Mouse (Mus musculus) megakaryocyte, embryonic 14.5 days (primary cell): ENCODE measurements around the gene Ctsa.

Experiments
- FLI1 ChIP-seq: IDR thresholded peaks from 2 replicates; pipeline ENCODE4 v1.6.1; 2012; ENCODE audit warnings: low read length, inconsistent platforms, mixed read lengths
- GATA1 ChIP-seq: IDR thresholded peaks from 3 replicates; pipeline ENCODE4 v1.6.1; 2012; ENCODE audit warnings: mixed read lengths, low read length, inconsistent platforms, borderline replicate concordance

DNA sequence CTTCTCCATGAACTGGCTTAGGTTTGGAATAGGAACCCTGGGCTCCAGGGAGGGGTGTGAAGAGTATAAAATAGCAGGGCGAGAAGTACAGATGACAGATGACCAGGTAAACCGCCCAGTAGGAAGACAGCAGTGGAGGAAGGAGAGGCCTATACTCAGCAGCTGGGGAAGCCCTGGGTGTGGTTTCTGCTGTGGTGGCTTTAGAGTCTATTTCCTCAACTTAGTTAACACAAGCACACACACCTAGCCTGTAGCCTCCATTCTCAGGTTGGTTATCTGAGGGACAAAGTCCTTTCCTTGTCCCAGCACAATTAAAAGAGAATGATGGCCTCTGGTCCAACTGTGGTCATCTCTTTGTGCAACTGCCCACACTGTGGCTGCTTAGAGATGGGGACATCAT, 57.3 kb downstream of the Ctsa start:
- TF ChIP-seq GATA1 (no peak), FLI1 (no peak)
